Mouse (Mus musculus) embryonic fibroblast, embryonic 13.5 days (primary cell): Measurements from ENCODE around the gene Gna14.

ENCODE experiments used
- CTCF ChIP-seq: IDR thresholded peaks from 2 replicates; pipeline ENCODE4 v1.5.1; 2011; ENCODE audit warnings: mild to moderate bottlenecking, control low read depth, low read length, moderate library complexity, borderline replicate concordance; ENCODE audit not compliant: insufficient read depth
- POLR2A ChIP-seq: IDR thresholded peaks from 2 replicates; pipeline ENCODE4 v1.6.1; 2011; ENCODE audit warnings: low read depth, mild to moderate bottlenecking, control low read depth, low read length, moderate library complexity

GRCm38 (mm10) chr19:16437170-16437483 lies 1.6 kb downstream of the Gna14 start:
- TF ChIP-seq POLR2A (no peak), CTCF (no peak)
